Mouse (Mus musculus) kidney, postnatal 0 days (tissue): ENCODE data around the gene Marveld2. TPM values are rescaled to one million over a fixed set of nuclear protein-coding genes. Genes with fewer than 3 reads are reported as not detected.
A peak's percentile ranks its signal among the peaks of the same experiment; 100 is the strongest.

Source experiments
- ATAC-seq: fragments of 200-750 bp; cut with Nextera tagmentation; replicated peaks from 2 replicates; pipeline ENCODE4 v1.8.0; 2017; ENCODE audit warnings: low read depth, moderate number of reproducible peaks, moderate TSS enrichment, moderate library complexity; ENCODE audit not compliant: low FRiP score
- DNase-seq: peaks from one replicate; pipeline ENCODE4 v3.0.0-alpha.2; 2016; ENCODE audit warnings: low spot score
- H3K27ac ChIP-seq: fragments of 300-500 bp; sonication (generic); 2 replicates; pipeline ENCODE4 v1.5.1; 2014; ENCODE audit warnings: mild to moderate bottlenecking
- H3K27me3 ChIP-seq: fragments of 300-500 bp; sonication (generic); 2 replicates; pipeline ENCODE4 v1.6.1; 2014; ENCODE audit warnings: low read length, mixed read lengths; ENCODE audit not compliant: insufficient read depth
- H3K36me3 ChIP-seq: fragments of 300-500 bp; sonication (generic); 2 replicates; pipeline ENCODE4 v1.6.1; 2014; ENCODE audit warnings: low read length, mixed read lengths; ENCODE audit not compliant: insufficient read depth
- H3K4me1 ChIP-seq: fragments of 300-500 bp; sonication (generic); replicated peaks from 2 replicates; pipeline ENCODE4 v1.6.1; 2014; ENCODE audit warnings: antibody characterized with exemption, low read length, mixed read lengths; ENCODE audit not compliant: insufficient read depth
- H3K4me2 ChIP-seq: fragments of 300-500 bp; sonication (generic); 2 replicates; pipeline ENCODE4 v1.6.1; 2014; ENCODE audit warnings: mild to moderate bottlenecking, low read length, moderate library complexity, mixed read lengths
- H3K4me3 ChIP-seq: fragments of 300-500 bp; sonication (generic); replicated peaks from 2 replicates; pipeline ENCODE4 v1.5.1; 2014; ENCODE audit warnings: low read depth, low read length
- H3K9ac ChIP-seq: fragments of 300-500 bp; sonication (generic); 2 replicates; pipeline ENCODE4 v1.6.1; 2014; ENCODE audit warnings: low read depth, low read length
- H3K9me3 ChIP-seq: fragments of 300-500 bp; sonication (generic); replicated peaks from 2 replicates; pipeline ENCODE4 v1.6.1; 2016; ENCODE audit warnings: low read length, inconsistent platforms, mixed read lengths
- CTCF ChIP-seq: IDR thresholded peaks from 2 replicates; pipeline ENCODE4 v1.5.1; 2016; ENCODE audit warnings: antibody characterized with exemption, low read depth, mild to moderate bottlenecking, moderate library complexity
- WGBS: fragments of 180-500 bp; shearing (Covaris S2); extraction: QIAGEN DNeasy Blood & Tissue Kit; methylation state at CpG from one replicate; pipeline ENCODE4 v1.1.7; 2014; 5-methylcytosine and 5-hydroxymethylcytosine counted together
- polyA plus RNA-seq: library from polyadenylated mRNA; unstranded; fragments of >200 nt; fragmentation: Nextera tagmentation; extraction: Ambion mirVana; gene quantifications from 2 replicates; pipeline ENCODE4 v1.2.1, GENCODE M21; 2015

Gene Marveld2
- polyA plus RNA-seq, 1 experiment from 2014 or later, result 17.0 TPM

GRCm38 (mm10) chr13:100552009-100552368, 64.8 kb downstream of the Marveld2 start:
- no peak for TF ChIP-seq CTCF
- DNase-seq, result no peak
- WGBS, result under 1% methylated on average over 35 of the region's 35 CpGs

GRCm38 (mm10) chr13:100551371-100552008, 65.3 kb downstream of the Marveld2 start:
- Histone ChIP-seq H3K27me3 (peaks cover 20% of the 10 kb centered on the region), H3K9me3 (no peaks in the 10 kb centered on the region), H3K4me1 (no peaks in the 10 kb centered on the region), H3K36me3 (no peaks in the 10 kb centered on the region), H3K4me2 (peak overlapping the region; percentile 93), H3K4me3 (peak overlapping the region; percentile 65), H3K9ac (peak overlapping the region; percentile 72), H3K27ac (peak overlapping the region; percentile 83)
- TF ChIP-seq CTCF, result no peak
- no peak for DNase-seq
- under 1% methylated on average over 41 of the region's 41 CpGs for WGBS
- no peak for ATAC-seq

More at GRCm38 (mm10) chr13:100552009-100552368, 64.8 kb downstream of the Marveld2 start:
- H3K27ac ChIP-seq, result peak overlapping the region; percentile 83
- no peaks in the 10 kb centered on the region for H3K4me1 ChIP-seq
- no peak for ATAC-seq
- H3K27me3 ChIP-seq, result peaks cover 20% of the 10 kb centered on the region
- H3K9ac ChIP-seq, result peak overlapping the region; percentile 72
- H3K36me3 ChIP-seq, result no peaks in the 10 kb centered on the region
- peak overlapping the region; percentile 93 for H3K4me2 ChIP-seq
- no peaks in the 10 kb centered on the region for H3K9me3 ChIP-seq
- peak overlapping the region; percentile 65 for H3K4me3 ChIP-seq

- TF ChIP-seq CTCF, result no peak
Measured at GRCm38 (mm10) chr13:100547269-100547668, 69.5 kb downstream of the Marveld2 start.

More at GRCm38 (mm10) chr13:100547269-100547668, 69.5 kb downstream of the Marveld2 start:
- WGBS, result 76% methylated on average over 5 of the region's 5 CpGs
- no peaks in the 10 kb centered on the region for H3K4me1 ChIP-seq
- ATAC-seq (no peak), DNase-seq (no peak)
- no peaks in the 10 kb centered on the region for H3K9me3 ChIP-seq
- peaks cover 10% of the 10 kb centered on the region; the same call in 1 of the 2 replicates for H3K27me3 ChIP-seq
- no peak overlapping the region for H3K4me2 ChIP-seq
- H3K27ac ChIP-seq, result no peak overlapping the region
- no peaks in the 10 kb centered on the region for H3K36me3 ChIP-seq
- H3K9ac ChIP-seq, result no peak overlapping the region
- H3K4me3 ChIP-seq, result no peak overlapping the region

Other genes starting within 250 kb of the Marveld2 start
- gene Naip1, start 164.1 kb downstream of the Marveld2 start, polyA plus RNA-seq, result not detected in 2 replicates
- gene Gtf2h2, start 124.4 kb downstream of the Marveld2 start, polyA plus RNA-seq, result 66.3 and 67.9 TPM in 2 replicates
- 35.3 and 37.8 TPM in 2 replicates for gene Ocln, start 64.3 kb downstream of the Marveld2 start, polyA plus RNA-seq
- gene Ak6, start 34.0 kb upstream of the Marveld2 start, polyA plus RNA-seq, result 257 TPM in 2 replicates
- gene Rad17, start 34.1 kb upstream of the Marveld2 start, polyA plus RNA-seq, result 18.6 and 19.7 TPM in 2 replicates
- gene Taf9, start 34.6 kb upstream of the Marveld2 start, polyA plus RNA-seq, result 17.0 and 17.4 TPM in 2 replicates
- gene Ccdc125, start 52.7 kb upstream of the Marveld2 start, polyA plus RNA-seq, result 6.1 and 6.8 TPM in 2 replicates
- 87.2 and 89.1 TPM in 2 replicates for gene Cdk7, start 114.0 kb upstream of the Marveld2 start, polyA plus RNA-seq
- gene Mrps36, start 127.7 kb upstream of the Marveld2 start, polyA plus RNA-seq, result 255 and 260 TPM in 2 replicates
- gene Cenph, start 158.9 kb upstream of the Marveld2 start, polyA plus RNA-seq, result 20.9 and 23.8 TPM in 2 replicates
- gene Ccnb1, start 169.6 kb upstream of the Marveld2 start, polyA plus RNA-seq, result 101 and 103 TPM in 2 replicates
- 53.0 and 54.5 TPM in 2 replicates for gene Slc30a5, start 216.5 kb upstream of the Marveld2 start, polyA plus RNA-seq